Mouse (Mus musculus) thymus, adult 18-20 months (tissue): Measurements from ENCODE around the gene Clic4.

Source experiments
- DNase-seq, 2 experiments: peaks; one replicate each; pipeline ENCODE4 v3.0.0; 2022; ENCODE audit warnings: mixed read lengths in 2 of 2

Gene Clic4

GRCm38 (mm10) chr4:135181819-135182218 is 90.8 kb downstream of the Clic4 start:
- no peak for DNase-seq

- DNase-seq, result peak; percentile 41 to 47
Measured at GRCm38 (mm10) chr4:135179077-135179481, 93.5 kb downstream of the Clic4 start.

- DNase-seq, result no peak
Measured at GRCm38 (mm10) chr4:135177568-135177967, 95.0 kb downstream of the Clic4 start.

- DNase-seq, result no peak
Measured at GRCm38 (mm10) chr4:135175406-135176120, 97.1 kb downstream of the Clic4 start.

GRCm38 (mm10) chr4:135171304-135171875 is 101.2 kb downstream of the Clic4 start:
- no peak for DNase-seq

GRCm38 (mm10) chr4:135169501-135169900 is 103.1 kb downstream of the Clic4 start:
- no peak for DNase-seq

GRCm38 (mm10) chr4:135169096-135169495 is 103.5 kb downstream of the Clic4 start:
- no peak for DNase-seq

- DNase-seq, result no peak
Measured at GRCm38 (mm10) chr4:135167816-135168527, 104.6 kb downstream of the Clic4 start.

- DNase-seq, result no peak
Measured at GRCm38 (mm10) chr4:135166413-135167225, 106.0 kb downstream of the Clic4 start.

GRCm38 (mm10) chr4:135165761-135166160 is 106.9 kb downstream of the Clic4 start:
- DNase-seq, result peak in 1 of 2 experiments; percentile 45
